Mouse (Mus musculus) olfactory bulb, adult 2 months (tissue): ENCODE data around the gene Olfr872.

Experiments used
- CTCF ChIP-seq: fragments of 200-500 bp; IDR thresholded peaks from 2 replicates; pipeline ENCODE4 v1.5.1; 2012; ENCODE audit warnings: low read depth, mild to moderate bottlenecking, low read length, moderate library complexity; ENCODE audit not compliant: insufficient read depth
- POLR2A ChIP-seq: fragments of 200-500 bp; IDR thresholded peaks from 2 replicates; pipeline ENCODE4 v1.6.1; 2012; ENCODE audit warnings: mild to moderate bottlenecking, low read depth, low read length, moderate library complexity; ENCODE audit not compliant: insufficient read depth

GRCm38 (mm10) chr9:20236819-20237218 lies at the start of gene Olfr872:
- TF ChIP-seq CTCF (no peak), POLR2A (no peak)
